Mouse (Mus musculus) right cerebral cortex, postnatal 36 days (tissue): ENCODE results near the gene Caly.

ENCODE experiments used
- DNase-seq, 2 experiments: peaks; one replicate each; pipeline ENCODE4 v3.0.0; 2022; ENCODE audit warnings: low spot score in 2 of 2, mixed read lengths in 1 of 2

The Caly gene

DNA sequence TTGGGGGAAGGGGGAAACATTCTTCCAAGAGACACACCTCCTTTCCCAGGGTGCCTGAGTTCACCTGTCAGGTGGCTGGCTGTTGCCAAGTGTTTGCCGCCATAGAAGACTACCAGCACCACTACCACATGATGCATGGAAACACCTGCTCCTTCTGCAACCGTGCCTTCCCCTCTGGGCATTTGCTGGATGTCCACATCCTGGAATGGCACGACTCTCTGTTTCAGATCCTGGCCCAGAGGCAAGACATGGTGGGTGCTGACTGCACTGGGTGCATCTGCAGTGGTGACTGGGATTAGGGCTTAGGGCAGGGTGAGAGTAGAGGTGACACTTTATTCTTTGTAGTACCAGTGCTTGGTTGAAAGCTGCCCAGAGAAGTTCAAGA is 45.2 kb downstream of the Caly start:
- no peak for DNase-seq

DNA sequence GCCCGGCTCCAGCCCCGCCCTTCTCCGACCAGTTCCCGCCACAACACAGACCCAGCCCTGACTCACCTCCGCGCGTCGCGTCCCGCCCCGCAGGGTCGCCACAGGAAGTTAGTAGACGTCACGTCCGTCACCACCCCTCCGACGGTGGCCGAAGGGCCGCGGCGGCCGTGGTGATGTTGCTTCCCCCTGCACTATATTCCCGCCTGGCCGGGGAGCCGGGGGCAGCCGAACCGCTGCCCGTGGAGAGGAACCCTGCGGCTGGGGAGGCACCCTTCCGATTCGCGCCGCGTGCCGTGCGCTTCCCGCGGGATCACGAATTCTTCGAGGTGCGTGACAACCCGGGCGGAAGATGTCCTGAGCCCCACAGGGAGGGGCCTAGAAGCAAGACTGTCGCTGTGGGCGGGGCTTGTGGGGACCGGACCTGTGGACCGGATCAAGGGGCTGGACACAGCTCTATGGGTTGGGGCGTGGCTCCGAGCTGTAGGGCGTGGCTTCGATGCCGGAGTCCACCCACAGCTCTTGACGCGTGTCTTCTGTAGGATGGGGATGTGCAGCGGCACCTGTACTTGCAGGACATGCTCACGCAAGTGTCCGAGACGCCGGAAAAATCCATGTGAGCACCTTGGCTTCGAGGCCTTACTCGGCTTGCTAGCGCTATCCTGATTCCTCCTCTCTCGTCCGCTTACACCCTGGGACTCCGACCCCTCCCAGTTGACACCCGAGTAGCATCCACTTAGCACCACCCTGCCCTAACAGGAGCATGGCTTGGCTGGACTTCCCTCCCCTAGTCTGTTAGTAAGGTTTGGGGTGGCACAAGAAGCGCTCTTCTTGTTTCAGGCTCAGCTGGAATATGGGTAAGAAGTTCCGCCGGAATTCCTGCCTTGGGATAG is 45.8 kb downstream of the Caly start, which contains the start of the genes Zfp511 and Tubgcp2:
Gene Zfp511 (plus strand): TSS at position 111 of the 890 bp plus-strand sequence.
Gene Tubgcp2 (minus strand): TSS at position 389 of the 890 bp plus-strand sequence.
- peak; percentile 91 to 92 for DNase-seq

- no peak for DNase-seq
Observed at GRCm38 (mm10) chr7:140035456-140035855, 46.9 kb downstream of the Caly start.

- DNase-seq, result no peak
Observed at GRCm38 (mm10) chr7:140033386-140033785, 49.0 kb downstream of the Caly start.

- DNase-seq, result no peak
Observed at GRCm38 (mm10) chr7:140032366-140032765, 50.0 kb downstream of the Caly start.

DNA sequence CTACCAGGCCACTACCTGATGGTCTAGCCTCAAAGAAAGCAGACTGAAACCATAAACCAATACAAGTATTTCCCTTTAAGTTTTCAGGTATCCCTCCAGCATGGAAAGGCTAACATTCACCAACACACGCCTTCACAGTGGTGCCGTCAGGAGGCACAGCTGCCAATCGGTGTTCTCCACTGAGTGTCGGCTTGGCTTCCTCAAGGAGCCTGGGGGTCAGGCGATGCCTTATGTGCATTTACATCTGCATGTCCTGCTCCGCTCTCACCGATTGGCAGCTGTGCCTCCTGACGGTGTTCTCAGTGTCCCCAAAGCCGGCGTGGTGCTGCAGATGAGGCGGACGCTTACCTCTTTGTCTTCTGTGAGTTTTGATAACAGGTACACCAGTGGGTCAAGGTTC is 50.6 kb downstream of the Caly start:
- no peak for DNase-seq
